Mouse (Mus musculus) hematopoietic stem cell, adult 5-6 weeks (primary cell): ENCODE results near the gene Gtf2ird1. TPM values are rescaled to one million over a fixed set of nuclear protein-coding genes. Genes with fewer than 3 reads are reported as not detected.

Source experiments
- ATAC-seq, 2 experiments: fragments of 125-278 bp in 1 of 2; replicated peaks in 1 of 2; 2 replicates each; pipeline ENCODE4 v1.8.0; 2016 to 2017; ENCODE audit warnings: inconsistent platforms in 2 of 2, mild to moderate bottlenecking in 2 of 2, moderate number of reproducible peaks in 2 of 2, low read depth in 1 of 2, moderate TSS enrichment in 1 of 2; ENCODE audit not compliant: low FRiP score in 2 of 2, poor library complexity in 2 of 2, severe bottlenecking in 2 of 2, insufficient read depth in 1 of 2, low TSS enrichment in 1 of 2
- total RNA-seq: library from RNA; stranded (forward); fragments of 172-1452, 232-1000 nt; gene quantifications from 2 replicates; pipeline ENCODE4 v1.2.3, GENCODE M21; 2017

Gene Gtf2ird1
- total RNA-seq, 1 experiment from 2014 or later = 28.3 TPM

- peak; percentile 85 to 92 for ATAC-seq
These were observed 141.6 kb downstream of the Gtf2ird1 start, which contains the start of gene Gtf2i for GRCm38 (mm10) chr5:134314688-134315622. Gene Gtf2i, minus strand, starts transcription at chr5:134314760.

DNA sequence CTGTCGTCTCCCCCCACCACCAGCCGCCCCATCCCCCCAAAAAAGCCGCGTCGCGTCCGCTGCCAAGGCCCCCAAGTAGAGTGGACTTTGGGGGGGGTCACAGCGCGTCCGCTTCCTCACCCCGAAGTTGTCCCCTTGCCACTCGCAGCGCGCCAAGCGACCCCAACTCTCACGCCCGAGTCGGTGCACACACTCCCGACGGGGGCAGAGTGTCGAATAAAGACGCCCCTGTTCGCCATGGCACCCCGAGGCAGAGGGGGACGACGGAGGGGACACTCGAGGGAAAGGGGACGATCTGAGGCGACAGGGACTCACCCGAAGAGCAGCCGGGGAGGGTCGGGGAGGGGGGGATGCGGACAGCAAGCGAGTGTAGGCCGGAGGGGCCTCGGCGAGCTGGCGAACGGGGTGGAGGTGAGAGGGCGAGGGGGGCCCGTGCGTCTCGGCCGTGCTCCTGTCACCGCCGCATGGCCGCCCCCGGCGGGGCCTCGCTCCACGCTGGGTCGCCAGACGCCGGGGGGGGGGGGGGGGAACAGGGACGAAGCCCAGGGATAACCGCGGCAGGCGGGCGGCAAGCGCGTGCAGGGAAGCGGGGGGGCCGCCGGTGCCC is 142.3 kb downstream of the Gtf2ird1 start:
- peak in 1 of 2 experiments; percentile 4; a peak in 2 of 4 replicates for ATAC-seq

GRCm38 (mm10) chr5:134313451-134314067 is 143.0 kb downstream of the Gtf2ird1 start:
- peak; percentile 55 to 65 for ATAC-seq

DNA sequence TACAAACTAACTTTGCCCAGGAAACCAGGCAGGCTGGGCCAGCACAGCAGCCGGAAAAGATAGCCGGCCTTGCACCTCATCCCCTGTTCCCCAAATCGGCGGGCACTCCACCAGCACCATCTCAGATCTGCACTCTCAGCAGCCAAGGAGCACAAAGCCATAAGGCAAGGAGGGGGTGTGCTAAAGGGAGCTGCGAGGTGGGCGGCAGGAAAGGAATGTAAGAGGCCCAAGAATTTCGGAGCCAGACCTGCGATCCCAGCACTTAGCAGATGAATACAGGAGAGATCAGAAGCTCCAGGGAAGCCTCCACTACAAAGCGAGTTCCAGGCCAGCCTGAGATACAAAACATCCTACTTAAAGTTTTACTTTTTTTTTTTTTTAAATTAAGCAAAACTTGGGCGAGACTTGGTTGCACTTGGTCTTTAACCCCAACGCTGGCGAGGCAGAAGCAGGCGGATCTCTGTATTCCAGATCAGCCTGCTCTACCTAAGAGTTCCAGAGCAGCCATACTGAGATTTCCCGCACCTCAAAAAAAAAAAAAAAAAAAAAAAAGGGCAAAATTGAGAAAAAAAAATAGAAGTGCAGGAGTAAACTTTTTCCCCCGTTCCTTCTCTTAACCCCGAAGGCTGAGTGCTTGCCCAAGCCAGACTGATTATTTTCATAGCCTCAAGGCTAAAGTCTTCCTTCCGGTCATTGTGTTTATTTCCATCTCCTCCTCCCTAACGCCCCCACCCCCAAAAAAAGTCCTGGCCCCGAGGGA is 143.6 kb downstream of the Gtf2ird1 start:
- ATAC-seq = 0 out of 4 replicates have a peak, but pooled peaks of 1 of the 2 experiments have one; percentile 12

- no peak for ATAC-seq
These were observed 144.6 kb downstream of the Gtf2ird1 start for GRCm38 (mm10) chr5:134311894-134312411.

- no peak for ATAC-seq
These were observed 146.3 kb downstream of the Gtf2ird1 start for GRCm38 (mm10) chr5:134310201-134310600.

GRCm38 (mm10) chr5:134309345-134309744 is 147.2 kb downstream of the Gtf2ird1 start:
- ATAC-seq = no peak

Other genes starting within 250 kb of the Gtf2ird1 start
- gene Ncf1, start 227.1 kb downstream of the Gtf2ird1 start, total RNA-seq = 61.2 and 107 TPM in 2 replicates
- 81.7 and 88.4 TPM in 2 replicates for gene Gtf2i, start 142.0 kb downstream of the Gtf2ird1 start, total RNA-seq
- gene Clip2, start 95.7 kb upstream of the Gtf2ird1 start, total RNA-seq = 18.7 and 19.4 TPM in 2 replicates
- gene Syna, start 103.5 kb upstream of the Gtf2ird1 start, total RNA-seq = not detected in 2 replicates
- gene Rfc2, start 124.7 kb upstream of the Gtf2ird1 start, total RNA-seq = 131 and 189 TPM in 2 replicates
- 61.8 and 106 TPM in 2 replicates for gene Lat2, start 158.3 kb upstream of the Gtf2ird1 start, total RNA-seq
- 180 and 255 TPM in 2 replicates for gene Eif4h, start 182.8 kb upstream of the Gtf2ird1 start, total RNA-seq
- 15.9 and 19.9 TPM in 2 replicates for gene Limk1, start 231.9 kb upstream of the Gtf2ird1 start, total RNA-seq